Mouse (Mus musculus): ENCODE measurements around the gene Mphosph8. TPM values are rescaled to one million over a fixed set of nuclear protein-coding genes. Genes with fewer than 3 reads are reported as not detected.

The Mphosph8 gene
- polyA plus RNA-seq, 1 experiment from 2014 or later: 47.1 TPM

DNA sequence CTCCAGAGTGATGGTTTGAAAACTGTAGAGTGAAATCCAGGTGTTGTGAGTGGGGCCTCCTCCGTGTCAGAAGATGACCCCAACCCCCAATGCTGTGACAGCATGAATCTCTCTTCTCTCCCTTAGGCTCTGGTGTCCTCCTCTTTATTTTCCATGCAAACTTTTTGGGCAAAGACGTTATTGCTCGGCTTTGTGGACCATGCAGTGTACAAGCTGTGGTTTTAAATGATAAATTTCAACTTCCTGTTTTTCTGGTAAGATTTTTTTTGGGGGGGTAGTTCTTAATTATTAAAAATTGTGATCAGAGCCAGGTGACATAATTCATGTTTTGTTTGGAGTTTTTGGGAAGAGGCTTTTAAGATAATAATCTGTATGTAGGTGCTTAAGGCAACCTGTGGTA is 27.4 kb downstream of the Mphosph8 start:
- no peaks in the 10 kb centered on the region for H3K27me3 ChIP-seq
- H3K9me3 ChIP-seq (replicated peaks): no peaks in the 10 kb centered on the region
- no peak for ATAC-seq (ENCODE audit: low FRiP score)
- no peak overlapping the region for H3K27ac ChIP-seq
- 87% methylated on average over 3 of the region's 3 CpGs for WGBS
- no peaks in the 10 kb centered on the region for H3K4me1 ChIP-seq
- no peak overlapping the region for H3K9ac ChIP-seq
- H3K4me3 ChIP-seq: no peak overlapping the region
- no peak overlapping the region for H3K4me2 ChIP-seq (replicated peaks)
- peaks cover 87% of the 10 kb centered on the region for H3K36me3 ChIP-seq

DNA sequence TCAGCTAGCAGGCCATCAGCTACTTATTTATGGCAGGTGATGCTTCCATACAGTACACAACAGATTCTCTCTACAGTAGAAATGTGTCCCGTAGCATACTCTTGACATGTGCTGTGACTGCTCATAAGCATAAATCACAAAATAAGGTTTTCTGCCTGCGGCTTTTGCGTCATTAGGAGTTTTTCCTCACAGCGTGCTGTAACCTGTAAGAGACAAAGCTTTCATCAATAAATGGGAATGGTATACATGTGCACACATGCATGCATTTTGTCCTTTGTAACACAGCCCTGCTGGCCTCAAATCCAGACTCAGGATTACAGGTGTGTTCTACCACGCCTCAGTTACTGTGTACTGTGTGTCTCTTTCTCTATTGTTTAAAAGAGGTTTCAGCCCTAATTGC is 29.8 kb downstream of the Mphosph8 start:
- Histone ChIP-seq H3K9ac (no peak overlapping the region), H3K4me3 (no peak overlapping the region), H3K9me3 (replicated peaks) (no peaks in the 10 kb centered on the region), H3K27me3 (no peaks in the 10 kb centered on the region), H3K4me2 (replicated peaks) (no peak overlapping the region), H3K4me1 (no peaks in the 10 kb centered on the region), H3K27ac (no peak overlapping the region), H3K36me3 (peaks cover 70% of the 10 kb centered on the region)
- ATAC-seq (ENCODE audit: low FRiP score): no peak
- 93% methylated on average over 5 of the region's 5 CpGs for WGBS

DNA sequence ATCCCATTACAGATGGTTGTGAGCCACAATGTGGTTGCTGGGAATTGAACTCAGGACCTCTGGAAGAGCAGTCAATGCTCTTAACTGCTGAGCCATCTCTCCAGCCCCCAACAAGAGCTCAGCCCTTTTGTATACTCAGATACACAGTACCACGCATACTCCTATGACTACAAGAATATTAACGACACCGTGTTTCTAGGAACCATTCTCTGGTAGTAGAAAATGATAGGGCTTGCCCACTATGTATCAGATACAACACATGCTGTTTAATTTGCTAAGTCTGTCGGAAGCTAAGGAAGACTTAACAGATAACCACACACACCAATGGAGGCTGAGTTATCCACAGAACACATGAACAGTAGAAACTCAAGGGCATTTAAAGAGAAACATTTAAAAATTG is 34.6 kb downstream of the Mphosph8 start:
- H3K27ac ChIP-seq: no peak overlapping the region
- 95% methylated on average over 4 of the region's 4 CpGs for WGBS
- H3K4me1 ChIP-seq: no peaks in the 10 kb centered on the region
- no peaks in the 10 kb centered on the region for H3K9me3 ChIP-seq (replicated peaks)
- ATAC-seq (ENCODE audit: low FRiP score): no peak
- H3K36me3 ChIP-seq: peaks cover 26% of the 10 kb centered on the region
- no peak overlapping the region for H3K4me2 ChIP-seq (replicated peaks)
- no peak overlapping the region for H3K4me3 ChIP-seq
- H3K27me3 ChIP-seq: no peaks in the 10 kb centered on the region
- no peak overlapping the region for H3K9ac ChIP-seq

DNA sequence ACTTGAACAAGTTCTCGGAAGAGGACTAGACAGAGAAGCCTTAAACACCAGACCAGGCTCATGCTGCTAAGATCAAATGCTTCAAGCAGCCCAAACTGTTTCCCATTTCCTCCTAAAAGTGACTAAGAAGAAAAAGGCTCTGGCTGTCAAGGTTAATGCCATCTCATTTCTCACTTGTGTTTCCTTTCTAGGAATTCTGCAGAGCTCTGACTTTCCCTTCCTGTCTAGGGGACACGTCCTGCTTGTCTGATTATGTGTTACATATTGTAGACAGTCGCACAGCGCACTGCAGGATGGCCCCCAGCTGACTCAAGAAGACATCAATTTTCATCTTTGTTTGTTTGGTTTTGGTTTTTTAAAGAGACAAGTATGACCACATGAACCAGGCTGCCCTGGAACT is 37.6 kb downstream of the Mphosph8 start:
- WGBS: 83% methylated on average over 4 of the region's 4 CpGs
- H3K27me3 ChIP-seq: no peaks in the 10 kb centered on the region
- no peak overlapping the region for H3K4me3 ChIP-seq
- no peak overlapping the region for H3K27ac ChIP-seq
- no peak overlapping the region for H3K9ac ChIP-seq
- H3K9me3 ChIP-seq (replicated peaks): no peaks in the 10 kb centered on the region
- ATAC-seq (ENCODE audit: low FRiP score): no peak
- H3K36me3 ChIP-seq: peaks cover 7% of the 10 kb centered on the region
- H3K4me2 ChIP-seq (replicated peaks): no peak overlapping the region
- no peaks in the 10 kb centered on the region for H3K4me1 ChIP-seq

DNA sequence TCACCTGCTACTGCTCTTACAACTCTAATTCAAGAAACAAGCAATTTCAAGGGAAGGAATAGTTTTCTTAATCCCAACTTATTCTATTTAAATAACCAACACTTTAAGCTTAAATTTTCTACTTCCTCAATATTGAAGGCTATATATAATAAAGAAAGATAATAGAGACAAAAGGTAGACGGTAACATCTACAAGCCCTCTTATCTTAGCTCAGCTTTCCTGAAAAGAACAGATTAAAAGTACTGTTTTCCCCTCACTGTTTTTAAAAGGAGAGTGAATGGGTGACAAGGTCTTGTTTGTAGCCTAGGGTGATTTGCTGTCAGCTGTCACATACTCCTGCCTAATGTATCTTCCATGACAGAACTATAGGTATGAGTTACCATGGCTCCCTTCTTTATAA is 58.4 kb downstream of the Mphosph8 start:
- 92% methylated on average over 1 of the region's 1 CpGs for WGBS
- Histone ChIP-seq H3K36me3 (0 out of 2 replicates have a peak, but pooled peaks cover 3% of the 10 kb centered on the region), H3K27me3 (no peaks in the 10 kb centered on the region), H3K9ac (no peak overlapping the region), H3K27ac (no peak overlapping the region), H3K4me2 (replicated peaks) (no peak overlapping the region), H3K9me3 (replicated peaks) (no peaks in the 10 kb centered on the region), H3K4me3 (no peak overlapping the region), H3K4me1 (no peaks in the 10 kb centered on the region)
- ATAC-seq (ENCODE audit: low FRiP score): no peak

DNA sequence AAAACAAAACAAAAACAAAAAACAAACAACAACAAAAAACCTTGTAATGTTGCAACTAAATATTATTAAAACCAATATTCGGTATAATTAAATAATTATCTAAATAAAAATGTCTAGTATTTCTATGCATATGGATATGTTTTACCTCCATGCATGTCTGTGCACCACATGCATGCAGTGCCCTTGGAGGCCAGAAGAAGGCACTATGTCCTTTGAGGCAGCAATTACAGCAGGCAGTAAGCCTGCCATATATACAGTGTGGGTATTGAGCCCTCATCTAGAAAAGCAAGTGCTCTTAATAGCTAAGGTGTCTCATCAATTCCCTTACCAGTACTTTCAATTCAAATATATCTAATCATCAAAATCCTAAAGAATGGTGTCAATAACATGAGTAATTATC is 72.1 kb downstream of the Mphosph8 start:
- Histone ChIP-seq H3K4me2 (replicated peaks) (no peak overlapping the region), H3K9me3 (replicated peaks) (no peaks in the 10 kb centered on the region), H3K36me3 (peaks cover 5% of the 10 kb centered on the region; the same call in 1 of the 2 replicates), H3K27me3 (no peaks in the 10 kb centered on the region), H3K9ac (no peak overlapping the region), H3K27ac (no peak overlapping the region), H3K4me3 (no peak overlapping the region), H3K4me1 (no peaks in the 10 kb centered on the region)
- 95% methylated on average over 1 of the region's 1 CpGs for WGBS
- no peak for ATAC-seq (ENCODE audit: low FRiP score)

Other genes with a start within 250 kb of the Mphosph8 start
- 16.5 and 16.8 TPM in 2 replicates for gene Cenpj, start 92.8 kb upstream of the Mphosph8 start, polyA plus RNA-seq (2016; fragmentation: Nextera tagmentation; extraction: Ambion mirVana)
- gene Parp4, start 92.6 kb upstream of the Mphosph8 start, polyA plus RNA-seq (2016; fragmentation: Nextera tagmentation; extraction: Ambion mirVana): 1.7 and 2.2 TPM in 2 replicates
- gene Pspc1, start 110.1 kb downstream of the Mphosph8 start, polyA plus RNA-seq (2016; fragmentation: Nextera tagmentation; extraction: Ambion mirVana): 46.2 and 53.9 TPM in 2 replicates
- 35.5 and 35.8 TPM in 2 replicates for gene Zmym5, start 143.5 kb downstream of the Mphosph8 start, polyA plus RNA-seq (2016; fragmentation: Nextera tagmentation; extraction: Ambion mirVana)
- gene Zmym2, start 218.4 kb downstream of the Mphosph8 start, polyA plus RNA-seq (2016; fragmentation: Nextera tagmentation; extraction: Ambion mirVana): 89.1 and 89.5 TPM in 2 replicates